Mouse (Mus musculus): ENCODE data around the gene Prdm16. TPM values are rescaled to one million over a fixed set of nuclear protein-coding genes. Genes with fewer than 3 reads are reported as not detected.

Gene Prdm16
- polyA plus RNA-seq, 1 experiment: 6.0 TPM

GRCm38 (mm10) chr4:154419766-154420165, 216.9 kb downstream of the Prdm16 start:
- no peak for TF ChIP-seq CTCF (IDR thresholded peaks at IDR 0.05; ENCODE audit: borderline replicate concordance, insufficient read depth, low read depth, low read length)
- TF ChIP-seq POLR2A (IDR thresholded peaks at IDR 0.05; ENCODE audit: borderline replicate concordance, insufficient read depth, low read length): no peak
- 29% methylated on average over 4 of the region's 4 CpGs for WGBS

GRCm38 (mm10) chr4:154418993-154419392, 217.7 kb downstream of the Prdm16 start:
- no peak overlapping the region for H3K4me3 ChIP-seq (replicated peaks; ENCODE audit: insufficient read depth, low read depth, low read length)
- DNase-seq: no peak
- H3K4me1 ChIP-seq (ENCODE audit: control insufficient read depth, insufficient read depth, low read length): no peaks in the 10 kb centered on the region
- H3K27ac ChIP-seq (ENCODE audit: insufficient read depth, low read length): no peak overlapping the region
- 35% methylated on average over 2 of the region's 2 CpGs for WGBS
- H3K27me3 ChIP-seq (ENCODE audit: control insufficient read depth, insufficient read depth, low read length): no peaks in the 10 kb centered on the region; the same call in 1 of the 2 replicates
- TF ChIP-seq CTCF (IDR thresholded peaks at IDR 0.05; ENCODE audit: borderline replicate concordance, insufficient read depth, low read depth, low read length) (peak; percentile 13; the same call in 1 of the 2 replicates), POLR2A (IDR thresholded peaks at IDR 0.05; ENCODE audit: borderline replicate concordance, insufficient read depth, low read length) (no peak)

More at GRCm38 (mm10) chr4:154419766-154420165, 216.9 kb downstream of the Prdm16 start:
- H3K27ac ChIP-seq (ENCODE audit: insufficient read depth, low read length): no peak overlapping the region
- H3K4me1 ChIP-seq (ENCODE audit: control insufficient read depth, insufficient read depth, low read length): no peaks in the 10 kb centered on the region
- DNase-seq: no peak
- H3K27me3 ChIP-seq (ENCODE audit: control insufficient read depth, insufficient read depth, low read length): no peaks in the 10 kb centered on the region; the same call in 1 of the 2 replicates
- H3K4me3 ChIP-seq (replicated peaks; ENCODE audit: insufficient read depth, low read depth, low read length): no peak overlapping the region

DNA sequence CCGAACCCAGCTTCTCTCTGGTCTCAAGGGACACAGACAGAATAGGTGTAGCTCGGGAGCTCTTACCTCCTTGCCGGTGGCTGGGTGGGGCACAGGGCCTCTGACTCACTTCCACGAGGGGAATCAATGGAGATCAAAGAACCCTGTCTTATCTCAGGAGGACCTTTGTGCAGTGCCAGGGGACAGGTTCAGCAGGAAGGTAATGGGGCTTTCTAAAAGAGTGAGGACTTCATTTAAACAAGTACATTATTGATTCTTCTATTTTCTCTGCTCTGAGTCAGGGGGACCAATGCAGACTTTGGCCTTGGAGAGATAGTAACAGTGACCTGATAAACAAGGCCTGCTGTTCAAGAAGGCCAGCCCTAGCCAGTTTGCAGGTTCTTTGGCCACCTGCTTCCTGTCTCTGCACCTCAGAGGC, 218.3 kb downstream of the Prdm16 start:
- TF ChIP-seq POLR2A (IDR thresholded peaks at IDR 0.05; ENCODE audit: borderline replicate concordance, insufficient read depth, low read length): no peak
- TF ChIP-seq CTCF (IDR thresholded peaks at IDR 0.05; ENCODE audit: borderline replicate concordance, insufficient read depth, low read depth, low read length): no peak
- no peaks in the 10 kb centered on the region for H3K27me3 ChIP-seq (ENCODE audit: control insufficient read depth, insufficient read depth, low read length)

GRCm38 (mm10) chr4:154416728-154417127, 219.9 kb downstream of the Prdm16 start:
- 81% methylated on average over 6 of the region's 6 CpGs for WGBS
- no peaks in the 10 kb centered on the region for H3K4me1 ChIP-seq (ENCODE audit: control insufficient read depth, insufficient read depth, low read length)
- H3K27me3 ChIP-seq (ENCODE audit: control insufficient read depth, insufficient read depth, low read length): no peaks in the 10 kb centered on the region
- no peak overlapping the region for H3K27ac ChIP-seq (ENCODE audit: insufficient read depth, low read length)
- TF ChIP-seq POLR2A (IDR thresholded peaks at IDR 0.05; ENCODE audit: borderline replicate concordance, insufficient read depth, low read length) (no peak), CTCF (IDR thresholded peaks at IDR 0.05; ENCODE audit: borderline replicate concordance, insufficient read depth, low read depth, low read length) (no peak)
- no peak overlapping the region for H3K4me3 ChIP-seq (replicated peaks; ENCODE audit: insufficient read depth, low read depth, low read length)
- DNase-seq: no peak

More for the DNA sequence above, 218.3 kb downstream of the Prdm16 start:
- no peak overlapping the region for H3K4me3 ChIP-seq (replicated peaks; ENCODE audit: insufficient read depth, low read depth, low read length)
- no peaks in the 10 kb centered on the region for H3K4me1 ChIP-seq (ENCODE audit: control insufficient read depth, insufficient read depth, low read length)
- H3K27ac ChIP-seq (ENCODE audit: insufficient read depth, low read length): no peak overlapping the region
- no peak for DNase-seq
- 88% methylated on average over 4 of the region's 4 CpGs for WGBS

- Histone ChIP-seq H3K4me3 (replicated peaks; ENCODE audit: insufficient read depth, low read depth, low read length) (no peak overlapping the region), H3K4me1 (ENCODE audit: control insufficient read depth, insufficient read depth, low read length) (no peaks in the 10 kb centered on the region), H3K27me3 (ENCODE audit: control insufficient read depth, insufficient read depth, low read length) (no peaks in the 10 kb centered on the region), H3K27ac (ENCODE audit: insufficient read depth, low read length) (no peak overlapping the region)
- no peak for TF ChIP-seq POLR2A (IDR thresholded peaks at IDR 0.05; ENCODE audit: borderline replicate concordance, insufficient read depth, low read length)
- no peak for TF ChIP-seq CTCF (IDR thresholded peaks at IDR 0.05; ENCODE audit: borderline replicate concordance, insufficient read depth, low read depth, low read length)
- 70% methylated on average over 4 of the region's 4 CpGs for WGBS
- DNase-seq: no peak
Measured at GRCm38 (mm10) chr4:154414885-154415284, 221.8 kb downstream of the Prdm16 start.

GRCm38 (mm10) chr4:154410559-154410958, 226.1 kb downstream of the Prdm16 start:
- no peak overlapping the region for H3K27ac ChIP-seq (ENCODE audit: insufficient read depth, low read length)
- no peak for DNase-seq
- no peak overlapping the region for H3K4me3 ChIP-seq (replicated peaks; ENCODE audit: insufficient read depth, low read depth, low read length)
- no peaks in the 10 kb centered on the region for H3K27me3 ChIP-seq (ENCODE audit: control insufficient read depth, insufficient read depth, low read length)
- TF ChIP-seq CTCF (IDR thresholded peaks at IDR 0.05; ENCODE audit: borderline replicate concordance, insufficient read depth, low read depth, low read length): no peak
- no peak for TF ChIP-seq POLR2A (IDR thresholded peaks at IDR 0.05; ENCODE audit: borderline replicate concordance, insufficient read depth, low read length)
- 78% methylated on average over 8 of the region's 8 CpGs for WGBS
- H3K4me1 ChIP-seq (ENCODE audit: control insufficient read depth, insufficient read depth, low read length): no peaks in the 10 kb centered on the region

DNA sequence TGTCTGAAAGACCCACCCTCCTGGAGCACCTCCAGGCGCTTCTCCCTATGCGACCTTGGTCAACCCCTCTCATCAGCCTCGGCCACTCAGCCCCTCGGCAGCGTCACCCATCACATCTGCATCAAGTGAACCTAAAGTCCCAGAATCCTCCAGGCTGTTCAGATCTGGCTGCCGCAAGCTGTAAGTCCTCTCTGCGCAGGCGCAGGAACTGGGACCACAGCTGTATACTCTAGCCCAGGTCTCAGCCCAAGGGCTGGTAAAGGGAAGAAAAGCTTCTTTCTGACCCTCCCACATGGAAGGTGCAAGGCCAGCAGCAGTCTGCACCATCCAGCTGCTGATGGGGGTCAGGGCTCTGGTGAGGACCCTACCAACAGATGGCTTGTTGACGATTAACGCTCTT, 226.8 kb downstream of the Prdm16 start:
- no peak for DNase-seq
- H3K27ac ChIP-seq (ENCODE audit: insufficient read depth, low read length): no peak overlapping the region
- H3K4me3 ChIP-seq (replicated peaks; ENCODE audit: insufficient read depth, low read depth, low read length): no peak overlapping the region
- H3K4me1 ChIP-seq (ENCODE audit: control insufficient read depth, insufficient read depth, low read length): no peaks in the 10 kb centered on the region
- TF ChIP-seq CTCF (IDR thresholded peaks at IDR 0.05; ENCODE audit: borderline replicate concordance, insufficient read depth, low read depth, low read length): no peak
- no peak for TF ChIP-seq POLR2A (IDR thresholded peaks at IDR 0.05; ENCODE audit: borderline replicate concordance, insufficient read depth, low read length)
- 72% methylated on average over 10 of the region's 10 CpGs for WGBS
- H3K27me3 ChIP-seq (ENCODE audit: control insufficient read depth, insufficient read depth, low read length): no peaks in the 10 kb centered on the region

DNA sequence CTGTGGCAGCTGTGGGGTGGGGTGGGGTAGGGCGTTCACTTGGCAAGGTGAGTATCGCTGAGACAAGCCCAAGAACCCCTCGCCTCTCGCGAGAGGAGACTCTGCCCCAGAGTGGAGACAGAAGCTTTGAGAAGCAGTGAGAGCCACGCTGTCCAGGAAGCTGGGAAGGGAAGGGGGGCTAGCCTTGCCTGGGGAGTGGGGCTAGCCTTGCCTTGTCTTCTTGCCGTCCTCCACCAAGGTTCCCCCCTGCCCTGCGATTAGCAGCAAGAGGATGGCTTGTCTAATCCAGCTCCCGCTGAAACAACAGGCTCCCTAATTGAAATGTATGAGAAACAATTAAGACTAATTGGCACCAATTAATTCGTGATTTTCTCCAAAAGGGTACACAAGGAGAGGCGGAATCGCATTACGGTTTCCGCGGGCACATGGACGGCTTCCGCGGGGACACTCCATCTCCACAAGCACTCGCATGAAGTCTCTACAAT, 227.4 kb downstream of the Prdm16 start:
- TF ChIP-seq POLR2A (IDR thresholded peaks at IDR 0.05; ENCODE audit: borderline replicate concordance, insufficient read depth, low read length) (no peak), CTCF (IDR thresholded peaks at IDR 0.05; ENCODE audit: borderline replicate concordance, insufficient read depth, low read depth, low read length) (no peak)
- WGBS: 22% methylated on average over 19 of the region's 19 CpGs

More for the DNA sequence above, 227.4 kb downstream of the Prdm16 start:
- no peak overlapping the region for H3K27ac ChIP-seq (ENCODE audit: insufficient read depth, low read length)
- H3K4me1 ChIP-seq (ENCODE audit: control insufficient read depth, insufficient read depth, low read length): no peaks in the 10 kb centered on the region
- no peak overlapping the region for H3K4me3 ChIP-seq (replicated peaks; ENCODE audit: insufficient read depth, low read depth, low read length)
- DNase-seq: no peak
- H3K27me3 ChIP-seq (ENCODE audit: control insufficient read depth, insufficient read depth, low read length): no peaks in the 10 kb centered on the region

Measured in cerebellum, adult 2 months (tissue).